Mouse (Mus musculus) left cerebral cortex, postnatal 4 days (tissue): Measurements from ENCODE around the gene Vmn1r35. TPM values are rescaled to one million over a fixed set of nuclear protein-coding genes. Genes with fewer than 3 reads are reported as not detected.
"Not testable (repeated sequence)": the region's sequence is repeated elsewhere in the genome, so short reads cannot be mapped to it uniquely, and the experiment has no call there.

ENCODE experiments used
- DNase-seq: peaks from one replicate; pipeline ENCODE4 v3.0.0-alpha.2; 2022
- intact Hi-C: fragments of 180-260 bp; cut with DNase I; formaldehyde crosslinking; loops from one replicate; pipeline ENCODE4 v1.15.1; 2025
- total RNA-seq, 2 experiments: library from RNA; stranded (reverse); gene quantifications; 2 replicates each; pipeline ENCODE4 v1.2.3; 2021

Gene Vmn1r35
- total RNA-seq = not detected

DNA sequence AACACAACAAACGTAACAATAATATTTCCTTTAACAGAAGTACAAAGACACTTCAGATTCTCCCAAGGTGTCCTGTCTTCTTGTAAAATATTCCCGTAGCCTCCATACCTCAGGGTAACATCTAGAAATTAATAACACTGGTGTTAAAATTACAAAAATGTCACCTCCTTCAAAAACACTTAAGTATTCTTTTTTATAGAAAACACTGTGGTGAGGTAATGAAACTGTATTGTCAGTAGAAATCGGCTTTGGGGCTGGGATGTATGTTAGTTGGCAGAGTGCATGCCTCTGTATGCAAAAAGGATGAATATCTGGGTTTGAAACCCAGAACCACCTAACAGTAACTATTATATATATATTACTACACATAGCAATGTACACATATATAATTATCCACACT, at the start of gene Vmn1r35:
Gene Vmn1r35, minus strand, starts transcription at position 101 of the 400 bp plus-strand sequence.
- DNase-seq = no peak
- intact Hi-C loops = no loop called here

DNA sequence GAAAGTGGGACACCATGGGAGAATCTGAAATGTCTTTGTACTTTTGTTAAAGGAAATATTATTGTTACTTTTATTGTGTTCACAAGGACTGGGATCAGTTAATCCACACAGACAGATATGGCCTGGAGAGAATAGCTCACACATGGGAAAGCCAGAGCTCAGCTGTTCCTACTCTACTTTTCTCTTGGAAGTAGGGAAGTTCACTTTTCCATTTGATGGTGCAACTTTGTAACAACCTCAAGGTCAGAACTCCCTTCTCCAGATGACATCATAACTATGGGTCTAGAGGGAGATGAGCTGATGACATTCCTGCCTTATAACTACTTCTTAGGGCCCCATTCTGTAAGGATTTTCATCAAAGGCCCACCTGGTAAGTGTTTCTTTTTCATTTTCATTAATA, 43.4 kb upstream of the Vmn1r35 start, which contains the start of gene Vmn1r37:
Gene Vmn1r37, plus strand, starts transcription at position 301 of the 400 bp plus-strand sequence.
- intact Hi-C loops, DNase-seq: not testable (repeated sequence)

DNA sequence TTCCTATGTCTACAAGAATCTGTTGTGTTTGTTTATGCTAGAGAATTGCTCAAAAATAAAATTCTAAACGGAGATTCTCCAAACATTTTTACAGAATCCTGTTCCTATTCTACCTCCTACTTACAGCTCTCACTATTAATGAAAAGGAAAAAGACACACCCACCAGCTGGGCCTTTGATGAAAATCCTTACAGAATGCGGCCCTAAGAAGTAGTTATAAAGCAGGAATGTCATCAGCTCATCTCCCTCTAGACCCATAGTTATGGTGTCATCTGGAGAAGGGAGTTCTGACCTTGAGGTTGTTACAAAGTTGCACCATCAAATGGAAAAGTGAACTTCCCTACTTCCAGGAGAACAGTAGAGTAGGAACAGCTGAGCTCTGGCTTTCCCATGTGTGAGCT, 33.4 kb upstream of the Vmn1r35 start, which contains the start of gene Vmn1r36:
Gene Vmn1r36, minus strand, starts transcription at position 101 of the 400 bp plus-strand sequence.
- intact Hi-C loops, DNase-seq: not testable (repeated sequence)

DNA sequence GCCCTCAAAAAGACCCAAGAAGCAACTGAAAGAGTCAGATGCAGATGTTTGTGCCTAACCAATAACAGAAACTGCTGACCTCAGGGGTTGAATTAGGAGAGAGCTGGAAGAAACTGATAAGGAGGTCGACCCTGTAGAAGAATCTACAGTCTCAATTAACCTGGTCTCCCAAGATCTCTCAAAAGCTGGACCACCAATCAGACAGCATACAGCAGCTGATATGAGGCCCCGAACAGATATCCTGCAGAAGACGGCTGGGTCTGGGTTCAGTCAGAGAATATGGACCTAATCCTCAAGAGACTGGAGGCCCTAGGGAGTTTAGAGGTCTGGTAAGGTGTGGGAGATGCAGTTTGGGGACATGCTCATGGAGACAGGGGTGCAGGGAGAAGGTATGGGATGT, 28.1 kb upstream of the Vmn1r35 start:
- no peak for DNase-seq
- intact Hi-C loops = no loop called here

DNA sequence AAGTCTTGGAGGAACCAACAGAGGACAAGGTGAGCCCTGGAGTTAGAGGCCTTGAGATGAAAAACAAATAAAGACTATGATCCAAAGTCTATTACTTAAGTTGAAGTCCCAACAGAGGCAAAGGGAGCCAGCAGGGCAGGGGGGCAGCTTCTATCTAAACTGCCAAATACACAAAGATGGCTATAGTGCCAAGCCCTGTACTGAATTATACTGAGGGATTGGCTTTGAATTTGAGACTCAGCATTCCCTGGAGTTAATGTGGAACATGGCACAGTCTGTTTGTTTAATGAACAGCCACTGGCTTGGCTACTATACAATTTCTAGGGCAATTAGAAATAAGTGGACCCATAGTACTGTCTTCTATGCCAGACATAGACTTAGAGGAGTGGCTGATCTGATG, 23.2 kb upstream of the Vmn1r35 start:
- DNase-seq = no peak
- intact Hi-C loops = no loop called here

DNA sequence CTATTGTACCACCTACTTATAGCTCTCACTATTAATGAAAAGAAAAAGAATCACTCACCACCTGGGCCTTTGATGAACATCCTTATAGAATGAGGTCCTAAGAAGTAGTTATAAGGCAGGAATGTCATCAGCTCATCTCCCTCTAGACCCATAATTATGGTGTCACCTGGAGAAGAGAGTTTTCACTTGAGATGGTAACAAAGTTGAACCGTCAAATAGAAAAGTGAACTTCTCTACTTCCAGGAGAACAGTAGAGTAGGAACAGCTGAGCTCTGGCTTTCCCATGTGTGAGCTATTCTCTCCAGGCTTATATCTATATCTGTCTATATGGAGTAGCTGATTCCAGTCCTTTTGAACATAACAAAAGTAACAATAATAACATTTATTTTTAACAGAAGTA, 41.9 kb downstream of the Vmn1r35 start, which contains the start of gene Vmn1r34:
Gene Vmn1r34, minus strand, starts transcription at position 101 of the 400 bp plus-strand sequence.
- intact Hi-C loops = no loop called here
- DNase-seq = no peak

Other genes starting within 250 kb of the Vmn1r35 start
- gene Mad2l1, start 150.5 kb downstream of the Vmn1r35 start, total RNA-seq = 10 to 100 TPM; 11.6 to 12.8 TPM
- not detected for gene Vmn1r32, start 125.8 kb downstream of the Vmn1r35 start, total RNA-seq
- not detected for gene Vmn1r33, start 67.6 kb downstream of the Vmn1r35 start, total RNA-seq
- not detected for gene Vmn1r34, start 42.0 kb downstream of the Vmn1r35 start, total RNA-seq
- not detected for gene Vmn1r36, start 33.3 kb upstream of the Vmn1r35 start, total RNA-seq
- not detected for gene Vmn1r37, start 43.5 kb upstream of the Vmn1r35 start, total RNA-seq
- not detected for gene Vmn1r38, start 96.7 kb upstream of the Vmn1r35 start, total RNA-seq
- gene Vmn1r39, start 124.7 kb upstream of the Vmn1r35 start, total RNA-seq = not detected
- 10 to 100 TPM; 49.1 to 54.0 TPM for gene Gng12, start 210.5 kb upstream of the Vmn1r35 start, total RNA-seq